Comparison of ENCODE assay signal across 12 mouse cellular contexts in the genomic region with DNA sequence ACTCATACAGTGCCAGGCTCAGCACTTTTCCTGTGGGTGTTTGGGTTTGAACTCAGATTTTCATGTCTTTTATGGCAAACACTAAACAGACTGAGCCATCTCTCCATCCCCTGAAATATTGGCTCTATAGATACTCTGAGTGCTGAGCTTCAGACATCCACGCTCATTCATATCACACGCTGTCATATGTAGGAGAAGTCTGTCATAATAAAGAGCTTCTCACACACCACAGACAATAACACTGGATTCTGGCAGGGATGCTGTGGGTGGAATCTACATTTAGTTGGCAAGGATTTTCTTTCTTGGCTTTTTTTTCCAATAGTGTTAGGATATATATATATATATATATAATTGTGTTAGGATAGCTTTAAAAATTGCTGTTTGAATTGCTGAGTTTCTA.
"Had no signal": no experiment of that assay in that cellular context is flagged by ENCODE, and none has a peak within 500 bp of the region (broad histone marks: within the 10 kb centered on the region; RNA-seq: fewer than 3 reads in every experiment).

No protein-coding gene starts in this region.

- DNase-seq: kidney, adult 2 months; kidney, postnatal 36 days; layer of hippocampus, adult 9-11 months; layer of hippocampus, postnatal 36 days; thymus, adult 18-20 months; thymus, postnatal 14 days had no signal

- H3K4me1 ChIP-seq: liver, embryonic 12.5 days; lung, embryonic 15.5 days; midbrain, embryonic 12.5 days had no signal

- H3K4me2 ChIP-seq: kidney, embryonic 15.5 days; limb, embryonic 15.5 days; liver, embryonic 12.5 days; lung, embryonic 15.5 days; midbrain, embryonic 12.5 days had no signal

- ATAC-seq: liver, embryonic 12.5 days had no signal

- H3K9me3 ChIP-seq: kidney, embryonic 15.5 days; limb, embryonic 15.5 days; liver, embryonic 12.5 days; lung, embryonic 15.5 days; midbrain, embryonic 12.5 days had no signal

- H3K4me3 ChIP-seq: kidney, embryonic 15.5 days; limb, embryonic 15.5 days; liver, embryonic 12.5 days; lung, embryonic 15.5 days; midbrain, embryonic 12.5 days had no signal

- H3K36me3 ChIP-seq: kidney, embryonic 15.5 days; limb, embryonic 15.5 days; liver, embryonic 12.5 days; lung, embryonic 15.5 days; midbrain, embryonic 12.5 days had no signal

- H3K9ac ChIP-seq: kidney, embryonic 15.5 days; limb, embryonic 15.5 days; liver, embryonic 12.5 days; lung, embryonic 15.5 days; midbrain, embryonic 12.5 days had no signal

- H3K27ac ChIP-seq: kidney, embryonic 15.5 days; limb, embryonic 15.5 days; liver, embryonic 12.5 days; lung, embryonic 15.5 days; midbrain, embryonic 12.5 days; stomach, postnatal 0 days had no signal

- H3K27me3 ChIP-seq: kidney, embryonic 15.5 days; limb, embryonic 15.5 days; liver, embryonic 12.5 days; lung, embryonic 15.5 days; midbrain, embryonic 12.5 days had no signal
